Mouse (Mus musculus) liver, adult 10 weeks (tissue): ENCODE results near the gene Arid3c. TPM values are rescaled to one million over a fixed set of nuclear protein-coding genes. Genes with fewer than 3 reads are reported as not detected.

Experiments used
- polyA plus RNA-seq: library from polyadenylated mRNA; stranded (reverse); fragments of 350-450 nt; fragmentation: Illumina TruSeq; extraction: RNeasy Lipid Tissue Mini Kit (QIAGEN cat#74804); gene quantifications from one replicate; pipeline ENCODE4 v1.2.3, GENCODE M21; 2014; ENCODE audit warnings: low read depth, low replicate concordance

Gene Arid3c
- polyA plus RNA-seq: not detected

GRCm38 (mm10) chr4:41731052-41731765 is at the start of gene Arid3c:
Gene Arid3c (minus strand): TSS chr4:41731142.

GRCm38 (mm10) chr4:41774002-41774401 is 43.1 kb upstream of the Arid3c start, which contains the start of gene Ccl27a:
Gene Ccl27a (minus strand): TSS chr4:41774247.

GRCm38 (mm10) chr4:41755338-41756305 is 24.7 kb upstream of the Arid3c start, which contains the start of gene Sigmar1:
Gene Sigmar1 (minus strand): TSS chr4:41756157.

DNA sequence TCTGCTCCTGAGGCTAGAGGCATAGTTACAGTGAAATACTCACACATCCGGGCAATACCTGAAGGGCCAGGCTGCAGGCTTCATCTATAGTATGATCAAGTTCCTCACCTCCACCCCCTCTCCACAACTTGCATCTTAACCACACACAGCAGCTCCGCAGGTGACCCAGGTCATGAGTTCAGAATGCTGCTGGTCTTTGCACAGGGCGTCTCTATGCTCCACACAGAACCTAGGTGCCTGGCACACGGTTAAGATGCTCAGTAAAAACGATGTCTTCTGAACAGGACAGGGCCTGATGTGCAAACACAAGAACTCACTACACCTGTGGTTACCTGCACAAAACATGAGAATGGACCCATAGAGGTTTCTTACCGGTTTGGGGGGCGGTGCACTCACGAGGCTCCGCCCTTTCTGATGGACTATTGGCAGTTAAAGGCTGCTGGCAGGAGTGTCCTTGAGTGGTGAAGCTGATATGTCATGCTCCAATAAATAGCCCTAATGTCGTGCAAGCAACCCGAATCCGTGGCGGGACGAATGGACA is 23.9 kb upstream of the Arid3c start, which contains the start of gene Galt:
Gene Galt, plus strand, starts transcription at position 432 of the 541 bp plus-strand sequence.

GRCm38 (mm10) chr4:41722918-41723351 is 8.0 kb downstream of the Arid3c start, which contains the start of gene Dctn3:
Gene Dctn3 (minus strand): TSS chr4:41723170.

GRCm38 (mm10) chr4:41713197-41714067 is 17.5 kb downstream of the Arid3c start, which contains the start of gene Rpp25l:
Gene Rpp25l (minus strand): TSS chr4:41713534.

DNA sequence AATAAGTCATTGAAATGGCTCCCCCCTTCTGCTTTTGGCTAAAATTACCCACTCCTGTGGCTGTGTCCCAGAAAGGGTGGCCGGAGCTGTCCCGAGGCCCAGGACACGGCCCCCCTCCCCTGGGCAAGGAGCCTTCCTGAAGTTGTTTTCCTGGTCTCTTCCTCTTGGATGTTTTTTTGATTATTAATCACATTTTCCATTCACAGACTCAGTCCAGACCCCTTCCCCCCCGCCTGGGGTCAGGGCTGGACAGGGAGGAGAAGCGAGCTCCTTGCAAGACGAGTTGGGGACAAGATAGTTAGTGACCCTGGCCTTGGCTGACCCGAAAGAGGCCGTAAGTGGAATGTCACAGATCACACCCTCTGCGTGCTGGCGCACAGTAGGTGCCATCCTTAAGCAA is 31.2 kb downstream of the Arid3c start, which contains the start of gene Il11ra1:
Gene Il11ra1, plus strand, starts transcription at position 207 of the 400 bp plus-strand sequence.

GRCm38 (mm10) chr4:41696930-41697841 is 33.8 kb downstream of the Arid3c start, which contains the start of gene Cntfr:
Gene Cntfr (minus strand): TSS chr4:41697089.

Other genes with a start within 250 kb of the Arid3c start
- 10.2 TPM for gene AI464131, start 228.1 kb downstream of the Arid3c start, polyA plus RNA-seq
- gene 1110017D15Rik, start 213.8 kb downstream of the Arid3c start, polyA plus RNA-seq: not detected
- 0.77 TPM for gene Fam219a, start 161.6 kb downstream of the Arid3c start, polyA plus RNA-seq
- not detected for gene Dnaic1, start 161.4 kb downstream of the Arid3c start, polyA plus RNA-seq
- 0.53 TPM for gene Enho, start 90.8 kb downstream of the Arid3c start, polyA plus RNA-seq
- not detected for gene Cntfr, start 34.1 kb downstream of the Arid3c start, polyA plus RNA-seq
- gene Il11ra1, start 31.2 kb downstream of the Arid3c start, polyA plus RNA-seq: 22.8 TPM
- 0.85 TPM for gene Rpp25l, start 17.6 kb downstream of the Arid3c start, polyA plus RNA-seq
- 16.2 TPM for gene Dctn3, start 8.0 kb downstream of the Arid3c start, polyA plus RNA-seq
- 6.9 TPM for gene Galt, start 24.1 kb upstream of the Arid3c start, polyA plus RNA-seq
- 109 TPM for gene Sigmar1, start 25.0 kb upstream of the Arid3c start, polyA plus RNA-seq
- 9.1 TPM for gene Ccl27a, start 43.1 kb upstream of the Arid3c start, polyA plus RNA-seq
- gene Gm21541, start 172.5 kb upstream of the Arid3c start, polyA plus RNA-seq: not detected
- gene Gm20878, start 210.4 kb upstream of the Arid3c start, polyA plus RNA-seq: 1.1 TPM
- gene Fam205a4, start 234.9 kb upstream of the Arid3c start, polyA plus RNA-seq: not detected